Mouse (Mus musculus): ENCODE results near the gene Adamts1.

Adamts1 gene

DNA sequence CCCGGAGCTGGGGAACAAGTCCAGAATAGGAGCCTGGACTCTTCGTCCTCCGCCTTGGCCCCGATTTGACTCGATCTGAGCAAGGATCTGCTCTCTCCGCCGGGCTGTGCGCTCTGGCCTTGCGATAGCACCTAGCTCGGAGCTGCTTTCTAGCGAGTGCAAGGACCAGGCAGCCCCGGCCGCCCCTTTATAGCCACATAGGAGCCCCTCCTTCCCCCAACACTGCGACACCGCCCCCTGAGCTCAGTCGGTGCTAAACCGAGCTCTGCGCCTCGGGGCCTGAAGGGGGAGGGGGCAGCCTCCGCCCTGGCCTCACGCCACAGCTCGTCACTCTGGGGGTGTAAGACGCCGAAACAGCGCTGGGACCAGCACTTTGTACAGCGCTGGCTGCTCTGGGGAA, at the start of gene Adamts1:
Gene Adamts1, minus strand, starts transcription at position 160 of the 400 bp plus-strand sequence.
- DNase-seq (ENCODE audit: low read depth): no peak

DNA sequence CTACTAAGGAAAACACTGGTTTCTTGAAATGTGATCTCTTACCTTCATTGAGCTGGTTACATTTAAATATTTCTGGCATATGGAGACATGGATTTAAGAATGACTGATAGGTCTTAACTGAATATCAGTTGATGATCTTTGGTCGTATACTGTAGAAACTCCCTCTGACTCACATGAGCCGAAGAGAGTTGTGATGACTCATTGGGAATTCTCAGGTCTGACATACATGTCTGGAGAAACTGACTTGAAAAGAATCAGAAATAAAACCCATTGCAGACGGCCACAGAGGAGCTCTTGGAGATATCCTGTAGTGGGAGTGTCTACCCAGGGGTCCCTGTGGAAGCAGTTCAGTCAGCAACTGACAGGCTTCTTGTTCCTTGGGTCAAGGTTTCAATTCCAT, 24.2 kb upstream of the Adamts1 start:
- no peak for DNase-seq (ENCODE audit: low read depth)

DNA sequence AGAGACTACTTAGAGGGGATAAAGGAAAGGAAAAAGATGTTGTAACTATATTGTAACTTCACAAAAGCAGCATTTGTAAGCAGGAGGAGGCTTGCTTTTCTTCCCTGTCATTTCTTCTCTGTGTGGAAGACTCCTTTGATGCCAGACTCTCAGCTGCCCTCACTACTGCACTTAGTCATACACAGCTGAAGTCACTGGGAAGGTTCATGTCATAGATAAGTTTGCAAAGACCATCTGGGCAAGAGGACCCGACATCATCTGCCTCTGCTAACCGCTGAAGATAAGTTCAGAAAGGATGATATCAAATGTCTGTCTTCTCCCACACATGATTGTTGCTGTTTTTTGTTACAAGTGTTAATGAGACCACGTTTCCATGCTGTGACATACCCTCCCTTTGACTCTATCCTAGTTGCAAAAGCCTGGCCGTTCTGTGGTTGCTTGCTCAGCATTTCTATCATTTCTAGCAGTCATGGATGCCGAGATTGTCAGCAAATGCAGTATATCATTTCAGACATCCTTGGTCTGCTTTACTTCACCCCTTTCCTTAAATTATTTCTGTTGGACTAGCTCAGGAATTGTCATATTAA, 19.5 kb upstream of the Adamts1 start:
- DNase-seq (ENCODE audit: low read depth): no peak

DNA sequence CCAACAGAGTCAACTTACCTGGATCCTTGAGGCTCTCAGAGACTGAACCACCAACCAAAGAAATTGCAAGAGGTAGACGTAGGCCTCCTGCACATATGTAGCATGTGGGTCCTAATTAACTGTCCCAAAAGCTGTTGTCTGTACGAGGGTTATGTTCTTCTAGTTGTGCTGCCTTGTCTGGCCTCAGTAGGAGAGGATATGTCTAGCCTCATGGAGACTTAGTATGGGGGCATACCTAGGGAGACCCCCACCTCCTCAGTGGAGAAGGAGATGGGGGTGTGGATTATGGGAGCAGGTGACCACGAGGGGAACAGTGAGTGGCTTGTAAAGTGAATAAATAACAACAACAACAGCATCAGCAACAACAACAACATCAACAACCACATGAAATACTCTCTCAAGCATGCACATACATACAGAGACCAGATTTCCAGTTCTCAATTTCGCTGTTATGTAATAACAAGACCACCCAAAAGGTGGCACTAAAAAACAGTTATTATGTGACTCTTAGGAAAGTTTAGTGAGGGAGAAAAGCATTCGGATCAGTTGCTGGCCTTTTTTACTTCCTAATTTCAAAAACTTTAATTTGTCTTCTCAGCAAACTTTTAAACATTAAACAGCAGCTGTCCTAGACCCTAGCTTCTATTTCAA, 17.0 kb upstream of the Adamts1 start:
- DNase-seq (ENCODE audit: low read depth): no peak

GRCm38 (mm10) chr16:85814116-85814515, 11.2 kb upstream of the Adamts1 start:
- no peak for DNase-seq (ENCODE audit: low read depth)

DNA sequence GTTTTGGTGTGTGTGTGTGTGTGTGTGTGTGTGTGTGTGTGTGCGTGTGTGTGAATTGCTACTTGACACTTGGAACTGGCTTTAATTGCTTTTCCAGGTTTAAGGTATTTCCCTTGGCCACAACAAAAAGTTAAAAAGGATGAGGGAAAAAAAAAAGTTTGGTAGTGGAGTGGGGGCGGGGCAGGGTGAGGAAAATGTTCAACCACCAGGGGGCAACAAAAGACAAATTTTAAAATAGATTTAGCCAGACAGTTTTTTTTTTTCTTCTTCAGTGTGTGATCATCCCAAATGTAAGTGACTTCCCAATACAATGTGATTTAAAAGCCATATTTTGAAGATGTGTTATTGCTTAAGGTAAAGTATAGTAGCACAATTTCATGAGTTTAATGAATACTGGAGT, 4.7 kb upstream of the Adamts1 start:
- peak; percentile 21 for DNase-seq (ENCODE audit: low read depth)

DNA sequence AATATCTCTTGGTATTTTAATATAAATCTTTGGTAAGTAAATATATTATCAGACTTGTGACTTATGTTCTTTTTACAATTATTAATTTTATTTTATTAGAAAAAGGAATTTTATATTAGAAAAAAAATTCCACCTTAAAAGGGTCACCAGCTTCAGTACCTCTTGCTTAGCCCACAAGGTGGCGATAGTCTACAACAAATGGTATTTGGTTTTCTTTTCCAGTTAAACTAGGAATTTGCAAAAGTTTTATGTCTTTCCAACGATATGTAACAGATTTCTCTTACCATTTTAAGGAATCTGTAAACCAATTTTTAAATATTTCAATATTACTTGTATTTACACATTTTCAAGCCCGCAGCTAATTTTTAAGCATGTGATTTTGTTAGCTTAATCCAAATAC, 4.2 kb upstream of the Adamts1 start:
- peak; percentile 28 for DNase-seq (ENCODE audit: low read depth)

GRCm38 (mm10) chr16:85805581-85805980, 2.7 kb upstream of the Adamts1 start:
- DNase-seq (ENCODE audit: low read depth): no peak

DNA sequence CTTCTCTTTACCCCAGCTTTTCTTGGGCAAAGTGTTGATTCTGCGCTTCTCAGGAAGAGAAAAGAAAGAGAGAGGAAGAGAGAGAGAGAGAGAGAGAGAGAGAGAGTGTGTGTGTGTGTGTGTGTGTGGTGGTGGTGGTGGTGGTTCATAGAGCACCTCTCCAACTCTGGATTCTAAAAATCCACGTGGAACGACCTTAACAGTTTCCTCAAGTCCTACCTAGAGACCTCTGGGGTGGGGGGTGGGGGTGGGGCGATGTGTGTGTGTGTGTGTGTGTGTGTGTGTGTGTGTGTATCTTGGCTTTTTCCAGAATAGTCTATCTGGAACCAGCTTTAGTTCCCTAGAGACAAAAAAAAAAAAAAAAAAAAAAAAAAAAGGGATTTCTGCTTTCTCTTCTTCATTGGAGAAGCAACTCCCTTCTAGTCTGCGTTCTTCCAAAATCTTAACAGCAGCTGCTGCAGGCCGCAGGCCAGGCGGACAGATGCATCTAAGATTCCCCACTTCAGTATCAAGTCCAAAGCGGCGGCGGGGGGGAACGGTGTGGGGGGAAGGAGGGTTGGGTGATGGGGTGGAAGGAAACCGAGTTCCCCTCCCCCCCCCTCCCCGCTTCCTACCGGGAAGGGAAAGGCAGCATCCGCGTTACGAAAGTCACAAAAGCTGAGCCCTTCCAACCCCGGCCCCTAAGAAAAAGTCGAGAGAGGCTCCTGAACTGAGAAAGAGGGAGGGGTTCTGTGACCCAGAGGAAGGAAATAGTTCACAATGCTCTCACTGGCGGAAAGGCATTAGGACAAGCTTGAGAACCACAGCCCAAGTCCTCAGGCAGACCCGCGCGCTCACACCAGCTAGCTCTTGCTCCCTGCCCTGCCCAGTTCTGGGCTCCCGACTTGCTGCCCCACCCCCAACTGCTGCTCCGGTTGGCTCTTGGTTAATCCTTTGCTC, 969 bp upstream of the Adamts1 start:
- DNase-seq (ENCODE audit: low read depth): no peak

- DNase-seq (ENCODE audit: low read depth): no peak
Measured at GRCm38 (mm10) chr16:85801971-85802811, 722 bp downstream of the Adamts1 start.

DNA sequence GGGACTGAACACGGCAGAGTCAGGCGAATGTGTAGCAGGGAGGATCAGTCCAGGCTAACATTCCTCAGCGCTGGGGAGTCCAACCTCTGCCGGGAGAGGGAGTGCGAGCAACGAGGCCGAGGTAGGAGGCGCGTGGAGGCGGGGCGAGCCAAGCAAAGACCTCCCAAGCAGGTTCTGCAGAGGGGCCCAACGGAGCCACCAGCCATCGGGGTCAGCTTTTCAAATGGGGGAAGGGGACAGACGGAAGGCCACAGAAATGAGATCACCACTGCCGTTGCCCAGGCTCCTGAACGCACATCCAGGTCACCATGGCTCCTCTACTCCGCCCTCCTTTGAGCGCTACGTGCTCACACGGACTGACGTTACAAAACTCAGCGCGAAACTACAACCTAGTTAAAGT, 1.7 kb downstream of the Adamts1 start:
- DNase-seq (ENCODE audit: low read depth): no peak

DNA sequence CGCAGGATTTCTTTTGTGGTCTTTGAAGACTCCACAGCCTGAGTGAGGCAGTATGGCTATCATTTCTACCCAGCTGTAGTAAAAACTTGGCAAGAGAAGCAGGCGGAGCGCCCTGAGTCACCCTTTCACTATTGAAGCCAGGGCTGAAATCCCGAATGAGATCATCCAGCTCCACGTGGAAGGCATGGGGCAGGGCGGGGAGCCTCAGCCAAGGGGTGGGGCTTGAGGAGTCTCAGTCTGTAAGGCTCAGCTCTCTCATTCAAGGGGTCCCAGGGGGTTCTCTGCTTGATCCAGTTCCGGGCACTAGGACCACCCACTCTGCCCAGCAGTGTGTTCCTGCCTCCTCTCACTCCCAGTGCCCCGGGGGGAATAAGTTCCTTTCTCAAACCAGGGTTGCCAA, 2.2 kb downstream of the Adamts1 start:
- DNase-seq (ENCODE audit: low read depth): no peak

DNA sequence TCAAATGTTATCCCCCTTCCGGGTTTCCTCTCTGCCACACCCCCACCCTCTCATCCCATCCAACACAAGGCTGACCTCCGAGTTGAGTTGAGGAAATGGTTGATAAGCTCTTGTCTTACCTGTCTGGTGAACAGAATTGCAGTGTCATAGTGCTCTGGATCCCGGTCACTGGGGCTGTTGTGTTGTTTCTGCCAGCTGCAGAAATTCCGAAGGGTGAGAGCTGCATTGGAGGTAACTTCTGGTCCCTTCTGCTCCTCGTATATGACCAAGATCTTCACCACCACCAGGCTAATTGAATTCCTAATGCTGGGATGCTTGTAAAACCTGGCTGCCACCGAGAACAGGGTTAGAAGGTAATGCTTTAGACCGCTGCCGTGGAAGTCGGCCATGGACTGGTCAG, 2.9 kb downstream of the Adamts1 start:
- no peak for DNase-seq (ENCODE audit: low read depth)

DNA sequence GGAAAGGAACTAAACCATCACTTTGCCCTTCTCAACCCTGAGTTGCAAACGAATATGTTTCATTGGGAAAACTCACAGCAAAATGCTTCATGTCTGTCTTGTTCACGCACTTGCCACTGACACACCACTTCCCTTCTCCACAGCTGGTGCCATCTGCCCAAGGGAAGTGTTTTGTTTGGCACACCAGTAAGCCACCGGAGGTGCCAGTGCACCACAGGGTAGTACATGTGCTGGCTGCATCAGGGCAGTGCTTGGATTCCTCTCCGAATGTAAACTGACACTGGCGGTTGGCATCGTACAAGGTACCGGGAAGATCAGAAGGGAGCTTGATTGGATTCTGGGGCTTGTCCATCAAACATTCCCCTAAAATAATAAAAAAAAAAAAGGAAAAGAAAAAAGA, 4.6 kb downstream of the Adamts1 start:
- DNase-seq (ENCODE audit: low read depth): no peak

- no peak for DNase-seq (ENCODE audit: low read depth)
Measured at GRCm38 (mm10) chr16:85797161-85797560, 5.8 kb downstream of the Adamts1 start.

DNA sequence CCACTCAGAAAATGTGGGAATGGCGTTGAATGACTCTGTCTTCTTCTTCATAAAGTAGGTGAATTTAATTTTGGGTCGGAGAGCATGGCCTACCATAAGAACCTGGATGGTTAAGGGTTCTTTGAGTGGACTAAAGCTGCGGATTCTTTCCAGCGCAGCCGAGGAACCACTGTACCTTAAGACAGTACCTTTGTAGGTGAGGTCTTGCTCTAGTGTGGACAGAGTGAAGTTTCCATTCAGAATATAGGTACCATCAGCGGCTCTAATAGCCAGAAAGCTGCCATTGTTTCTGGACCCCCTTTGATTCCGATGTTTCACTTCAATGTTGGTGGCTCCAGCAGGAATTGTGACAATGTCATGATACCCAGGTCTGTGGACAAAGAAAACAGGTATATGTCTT, 7.2 kb downstream of the Adamts1 start:
- no peak for DNase-seq (ENCODE audit: low read depth)

DNA sequence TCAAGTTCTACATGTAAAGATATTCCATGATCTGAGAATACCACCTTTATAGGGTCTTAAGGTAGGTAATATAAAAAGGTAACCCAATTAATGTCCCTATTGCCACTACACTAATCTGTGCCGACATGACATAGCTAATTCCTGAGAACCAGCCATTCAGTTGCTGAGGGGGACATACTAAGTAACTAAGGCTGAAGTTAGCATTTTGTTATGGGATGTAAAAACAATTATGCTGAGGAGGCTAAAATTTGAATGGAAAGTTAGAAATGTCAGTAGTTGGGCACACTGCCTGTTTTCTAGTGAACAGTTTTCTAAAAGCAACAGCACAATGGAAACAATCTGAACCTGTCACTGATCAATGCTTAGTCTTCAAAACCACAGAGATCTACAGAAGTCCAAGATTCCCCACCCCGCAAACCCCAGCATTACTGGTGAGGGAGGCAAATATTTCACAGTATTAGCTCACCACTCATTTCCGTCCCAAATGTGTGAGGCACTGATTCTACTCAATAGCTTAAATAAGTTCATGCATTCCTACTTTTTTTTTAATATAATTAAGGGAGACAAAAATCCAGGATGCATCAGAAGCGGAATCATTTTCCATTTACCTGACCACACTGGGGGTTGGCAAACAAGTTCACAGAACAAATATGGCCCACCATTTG, 9.6 kb downstream of the Adamts1 start:
- no peak for DNase-seq (ENCODE audit: low read depth)

DNA sequence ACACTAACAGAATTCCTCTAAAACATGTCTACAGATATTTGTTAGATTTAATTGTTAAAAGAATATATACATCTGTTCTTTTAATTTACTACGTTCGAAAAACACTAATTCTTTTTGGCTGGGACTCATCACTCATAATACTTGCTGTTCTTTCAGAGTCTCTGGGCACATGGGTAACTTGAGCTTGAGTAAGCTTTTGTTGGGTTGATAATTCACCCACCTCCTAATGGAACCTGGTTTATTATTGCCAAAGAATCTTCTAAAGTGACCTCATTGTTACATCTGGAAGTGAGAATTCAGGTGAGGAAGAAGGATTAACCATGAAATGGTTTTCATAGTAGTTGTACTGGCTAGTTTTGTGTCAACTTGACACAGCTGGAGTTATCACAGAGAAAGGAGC, 21.8 kb downstream of the Adamts1 start:
- no peak for DNase-seq (ENCODE audit: low read depth)

GRCm38 (mm10) chr16:85779775-85780174, 23.1 kb downstream of the Adamts1 start:
- DNase-seq (ENCODE audit: low read depth): no peak

GRCm38 (mm10) chr16:85772272-85772671, 30.6 kb downstream of the Adamts1 start:
- DNase-seq (ENCODE audit: low read depth): no peak

DNA sequence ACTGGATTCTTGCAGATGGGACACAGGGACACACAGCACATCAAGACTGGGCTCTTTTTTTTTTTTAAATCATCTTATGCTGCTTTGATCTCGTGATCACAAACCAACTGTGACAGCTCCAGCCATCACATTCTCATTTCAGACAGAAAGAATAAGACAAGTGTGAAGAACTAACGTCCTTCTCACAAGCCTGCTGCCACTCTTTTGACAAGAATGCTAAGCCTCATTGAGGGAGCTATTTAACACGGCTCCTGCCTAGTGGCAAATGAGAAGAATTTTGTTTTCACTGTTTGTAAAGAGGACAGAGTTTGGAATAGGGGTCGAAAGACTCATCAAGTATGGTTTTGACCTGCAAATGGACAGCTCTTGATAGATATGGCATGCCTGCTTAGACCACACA, 35.6 kb downstream of the Adamts1 start:
- DNase-seq (ENCODE audit: low read depth): no peak

GRCm38 (mm10) chr16:85765697-85766096, 37.2 kb downstream of the Adamts1 start:
- DNase-seq (ENCODE audit: low read depth): no peak
